In genomic region chr11:121804258-121805027, GRCm38 (mm10) we compare ENCODE assay signal across 14 mouse cellular contexts. TPM values are rescaled to one million over a fixed set of nuclear protein-coding genes. Genes with fewer than 3 reads are reported as not detected.
A peak's percentile ranks its signal among the peaks of the same experiment; 100 is the strongest.
DNase-seq lines count a peak whose midpoint lies in the region; ATAC-seq lines count a peak whose summit lies in the region.
"Had no signal": no experiment of that assay in that cellular context is flagged by ENCODE, and none has a peak within 500 bp of the region (broad histone marks: within the 10 kb centered on the region; RNA-seq: fewer than 3 reads in every experiment).

No protein-coding gene starts in this region.

- no peak overlapping the region for H3K4me3 ChIP-seq in kidney, embryonic 15.5 days (replicated peaks)
- H3K4me3 ChIP-seq: stomach, embryonic 15.5 days had no signal

- no peak overlapping the region for H3K9ac ChIP-seq in kidney, embryonic 15.5 days
- H3K9ac ChIP-seq: stomach, embryonic 15.5 days had no signal

- ATAC-seq in kidney, embryonic 15.5 days (replicated peaks; ENCODE audit: low FRiP score) = no peak
- ATAC-seq in activated CD4-positive, CD25-positive, alpha-beta regulatory T cell, adult 4 months = peak; percentile 52

- DNase-seq in kidney, postnatal 14 days = peak; percentile 8
- peak; percentile 39 for DNase-seq in fat pad, adult 2 months (ENCODE audit: extremely low read depth, low read depth, low spot score)
- DNase-seq in natural killer cell, adult 2 months (ENCODE audit: low spot score in 2 of 2) = peak; percentile 55 to 64
- DNase-seq in layer of hippocampus, postnatal 14 days (ENCODE audit: low spot score in 2 of 2) = no peak
- DNase-seq in urinary bladder, postnatal 36 days (ENCODE audit: low spot score in 2 of 2) = no peak
- DNase-seq: heart, postnatal 4 days; right cerebral cortex, postnatal 14 days had no signal

- 0 out of 2 replicates have a peak, but pooled peaks cover 2% of the 10 kb centered on the region for H3K4me1 ChIP-seq in kidney, embryonic 15.5 days

- no peak overlapping the region for H3K27ac ChIP-seq in kidney, embryonic 15.5 days
- H3K27ac ChIP-seq: stomach, embryonic 15.5 days had no signal

- H3K9me3 ChIP-seq in kidney, embryonic 15.5 days (replicated peaks) = no peaks in the 10 kb centered on the region
- H3K9me3 ChIP-seq: stomach, embryonic 15.5 days had no signal

- no peaks in the 10 kb centered on the region for H3K36me3 ChIP-seq in kidney, embryonic 15.5 days
- H3K36me3 ChIP-seq: stomach, embryonic 15.5 days had no signal

- H3K4me2 ChIP-seq in kidney, embryonic 15.5 days = no peak overlapping the region
- H3K4me2 ChIP-seq: stomach, embryonic 15.5 days had no signal

- 0 out of 2 replicates have a peak, but pooled peaks cover 5% of the 10 kb centered on the region for H3K27me3 ChIP-seq in kidney, embryonic 15.5 days
- H3K27me3 ChIP-seq: stomach, embryonic 15.5 days had no signal

- 75% methylated on average over 5 of the region's 5 CpGs for WGBS in kidney, embryonic 15.5 days

RNA-seq across cellular contexts. Expression of gene Ptchd3, which starts 25.6 kb away (rescaled TPM):
- 0.08 and 0.12 TPM in 2 replicates for polyA plus RNA-seq in kidney, embryonic 15.5 days (2015; fragmentation: Nextera tagmentation; extraction: Ambion mirVana)
- not detected for polyA plus RNA-seq in activated CD4-positive, CD25-positive, alpha-beta regulatory T cell, adult 4 months (2017; shearing (Covaris generic))
- not detected for total RNA-seq in layer of hippocampus, postnatal 14 days (2021)
- total RNA-seq: gastrocnemius, postnatal 4 days; left cerebral cortex, postnatal 25 days had no signal
- polyA plus RNA-seq: cortical plate, adult 2 months; neural tube, embryonic 11.5 days; stomach, embryonic 15.5 days had no signal

Comparison
In these comparisons a context has a peak if more than half of its experiments do, and no peak if none do; other contexts are left out.
1. DNase-seq: peak in kidney, postnatal 14 days (single experiment), fat pad, adult 2 months (single experiment) and natural killer cell, adult 2 months (2 of 2); none in layer of hippocampus, postnatal 14 days (0 of 2) and urinary bladder, postnatal 36 days (0 of 2).